Mouse (Mus musculus) spleen, adult 12 weeks (tissue): ENCODE data around the gene Mcu.

Experiments used
- DNase-seq: peaks from one replicate; pipeline ENCODE4 v3.0.0; 2022; ENCODE audit warnings: low spot score

Mcu gene

GRCm38 (mm10) chr10:59613276-59613675 is 3.2 kb downstream of the Mcu start:
- DNase-seq: no peak

GRCm38 (mm10) chr10:59604879-59605464 is 11.5 kb downstream of the Mcu start:
- peak; percentile 31 for DNase-seq

- no peak for DNase-seq
Observed at GRCm38 (mm10) chr10:59603843-59604242, 12.6 kb downstream of the Mcu start.

- DNase-seq: no peak
Observed at GRCm38 (mm10) chr10:59602891-59603290, 13.6 kb downstream of the Mcu start.

GRCm38 (mm10) chr10:59602043-59602442 is 14.4 kb downstream of the Mcu start:
- DNase-seq: no peak

- no peak for DNase-seq
Observed at GRCm38 (mm10) chr10:59600516-59600915, 16.0 kb downstream of the Mcu start.

GRCm38 (mm10) chr10:59593826-59594570 is 22.5 kb downstream of the Mcu start:
- no peak for DNase-seq

GRCm38 (mm10) chr10:59590606-59591005 is 25.9 kb downstream of the Mcu start:
- no peak for DNase-seq

- no peak for DNase-seq
Observed at GRCm38 (mm10) chr10:59589856-59590255, 26.6 kb downstream of the Mcu start.

- DNase-seq: no peak
Observed at GRCm38 (mm10) chr10:59589420-59589819, 27.1 kb downstream of the Mcu start.

- DNase-seq: no peak
Observed at GRCm38 (mm10) chr10:59588135-59588534, 28.4 kb downstream of the Mcu start.

GRCm38 (mm10) chr10:59586821-59587220 is 29.7 kb downstream of the Mcu start:
- no peak for DNase-seq

GRCm38 (mm10) chr10:59585621-59586020 is 30.9 kb downstream of the Mcu start:
- no peak for DNase-seq

- no peak for DNase-seq
Observed at GRCm38 (mm10) chr10:59581826-59582543, 34.5 kb downstream of the Mcu start.

- no peak for DNase-seq
Observed at GRCm38 (mm10) chr10:59580593-59581149, 35.8 kb downstream of the Mcu start.

- DNase-seq: no peak
Observed at GRCm38 (mm10) chr10:59579645-59580044, 36.8 kb downstream of the Mcu start.

- DNase-seq: no peak
Observed at GRCm38 (mm10) chr10:59577871-59578801, 38.4 kb downstream of the Mcu start.

- no peak for DNase-seq
Observed at GRCm38 (mm10) chr10:59576305-59576704, 40.2 kb downstream of the Mcu start.

GRCm38 (mm10) chr10:59571964-59572363 is 44.5 kb downstream of the Mcu start:
- DNase-seq: no peak

- no peak for DNase-seq
Observed at GRCm38 (mm10) chr10:59571273-59571672, 45.2 kb downstream of the Mcu start.

GRCm38 (mm10) chr10:59570780-59571179 is 45.7 kb downstream of the Mcu start:
- DNase-seq: no peak

- DNase-seq: no peak
Observed at GRCm38 (mm10) chr10:59570360-59570759, 46.1 kb downstream of the Mcu start.
